Mouse (Mus musculus) kidney, adult 11 months (tissue): Measurements from ENCODE around the gene Snapc4.
"Not testable (repeated sequence)": the region's sequence is repeated elsewhere in the genome, so short reads cannot be mapped to it uniquely, and the experiment has no call there.

Experiments
- DNase-seq: peaks from one replicate; pipeline ENCODE4 v3.0.0; 2022

Snapc4 gene

GRCm38 (mm10) chr2:26380131-26380771 lies at the start of gene Snapc4:
Gene Snapc4, minus strand, starts transcription at chr2:26380653.
- peak; percentile 85 for DNase-seq

DNA sequence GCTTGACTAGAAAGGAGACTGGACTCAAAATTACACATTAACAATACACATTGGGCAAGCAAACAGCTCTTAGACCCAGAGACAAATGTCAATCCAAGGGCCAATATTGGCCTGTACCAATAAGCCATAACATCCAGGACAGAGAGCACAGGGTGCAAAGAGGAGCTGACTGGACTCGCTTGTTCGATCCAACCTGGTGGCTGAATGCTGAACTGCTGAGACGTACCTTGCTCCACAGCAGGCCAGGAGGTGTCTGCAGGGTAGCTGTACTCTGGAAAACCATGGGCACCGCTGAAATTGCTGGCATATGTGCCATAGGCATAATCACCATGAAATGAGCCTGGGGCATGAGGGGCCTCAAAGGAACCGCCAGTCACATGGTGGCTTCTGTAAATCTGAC lies 49.4 kb upstream of the Snapc4 start:
- DNase-seq = no peak

- no peak for DNase-seq
Measured at GRCm38 (mm10) chr2:26424541-26424940, 44.1 kb upstream of the Snapc4 start.

- DNase-seq = peak; percentile 83
Measured at GRCm38 (mm10) chr2:26423086-26423485, 42.6 kb upstream of the Snapc4 start.

DNA sequence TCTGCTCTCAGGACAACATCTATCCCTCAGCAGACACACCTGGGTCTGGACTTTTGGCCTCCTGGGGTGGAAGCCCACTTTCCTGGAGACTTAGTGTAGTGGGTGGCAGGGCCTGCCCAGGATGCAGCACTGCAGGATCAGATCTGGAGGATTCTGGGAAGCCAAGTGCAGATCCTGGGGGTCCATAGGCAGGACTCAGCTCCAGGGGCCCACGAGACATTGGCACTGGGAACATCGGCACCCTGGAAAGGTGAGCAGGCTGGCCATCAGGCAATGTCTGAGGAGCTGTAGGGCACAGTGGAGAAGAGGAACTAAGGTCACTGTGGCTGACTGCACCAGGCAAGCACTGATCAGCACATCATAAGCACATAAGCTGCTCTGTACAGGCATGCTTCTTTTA lies 41.5 kb upstream of the Snapc4 start:
- DNase-seq = no peak

- no peak for DNase-seq
Measured at GRCm38 (mm10) chr2:26418120-26418519, 37.7 kb upstream of the Snapc4 start.

DNA sequence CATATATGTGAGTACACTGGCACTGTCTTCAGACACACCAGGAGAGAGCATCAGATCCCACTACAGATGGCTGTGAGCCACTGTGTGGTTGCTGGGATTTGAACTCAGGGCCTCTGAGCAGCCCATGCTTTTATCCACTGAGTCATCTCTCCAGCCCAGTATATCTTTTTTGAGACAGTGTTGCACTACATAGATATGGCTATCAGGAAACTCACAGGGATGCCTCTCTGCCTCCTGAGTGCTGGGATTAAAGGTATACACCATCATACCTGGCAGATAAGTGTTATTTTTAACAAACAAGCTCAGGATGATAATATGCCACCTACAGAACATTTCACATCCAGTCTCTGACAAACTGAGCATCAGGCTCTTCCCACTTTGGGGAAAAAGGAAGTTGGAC lies 36.6 kb upstream of the Snapc4 start:
- no peak for DNase-seq

DNA sequence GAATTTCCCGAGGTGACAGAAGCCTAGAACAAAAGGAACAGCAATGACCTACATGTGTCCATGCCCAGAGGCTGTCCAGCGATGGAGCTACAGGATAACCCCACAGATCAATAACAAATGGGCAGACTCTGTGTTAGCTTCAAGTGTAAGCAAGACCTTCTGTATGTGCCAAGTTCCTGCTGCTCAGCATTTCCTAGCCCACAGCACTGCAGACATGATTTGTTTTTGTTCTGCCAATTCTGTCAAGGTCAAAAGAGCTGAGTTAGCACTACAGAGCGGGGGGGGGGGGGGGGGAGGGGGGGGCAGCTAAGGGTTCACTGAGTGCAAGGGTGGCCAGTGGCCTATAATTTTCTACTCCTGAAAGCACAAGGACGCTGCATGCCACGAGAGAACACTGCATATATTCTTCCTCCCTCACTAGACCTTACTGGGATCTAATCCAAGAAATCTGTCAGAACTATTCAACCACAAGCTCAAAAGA lies 30.5 kb upstream of the Snapc4 start:
- DNase-seq = peak; percentile 70

DNA sequence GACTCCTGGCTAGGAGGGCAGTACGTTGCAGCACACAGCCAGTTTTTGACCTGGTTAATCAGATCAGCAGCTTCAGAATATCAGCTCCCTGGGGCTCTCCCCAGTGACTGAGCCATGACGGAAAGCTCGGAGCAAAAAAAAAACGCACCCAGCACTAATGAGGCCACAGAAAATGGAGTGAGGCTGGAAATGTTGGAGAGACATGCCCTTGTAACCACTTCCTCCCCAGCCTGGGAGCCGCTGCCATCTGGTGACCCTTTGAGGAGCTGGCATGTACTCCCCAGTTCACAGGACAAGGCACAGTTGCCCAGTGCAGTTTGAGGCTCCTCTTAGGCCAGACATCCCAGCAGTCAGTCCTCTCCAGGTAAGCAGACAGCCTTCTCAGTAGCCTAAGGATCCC lies 29.6 kb upstream of the Snapc4 start:
- no peak for DNase-seq

- no peak for DNase-seq
Measured at GRCm38 (mm10) chr2:26409362-26409761, 28.9 kb upstream of the Snapc4 start.

DNA sequence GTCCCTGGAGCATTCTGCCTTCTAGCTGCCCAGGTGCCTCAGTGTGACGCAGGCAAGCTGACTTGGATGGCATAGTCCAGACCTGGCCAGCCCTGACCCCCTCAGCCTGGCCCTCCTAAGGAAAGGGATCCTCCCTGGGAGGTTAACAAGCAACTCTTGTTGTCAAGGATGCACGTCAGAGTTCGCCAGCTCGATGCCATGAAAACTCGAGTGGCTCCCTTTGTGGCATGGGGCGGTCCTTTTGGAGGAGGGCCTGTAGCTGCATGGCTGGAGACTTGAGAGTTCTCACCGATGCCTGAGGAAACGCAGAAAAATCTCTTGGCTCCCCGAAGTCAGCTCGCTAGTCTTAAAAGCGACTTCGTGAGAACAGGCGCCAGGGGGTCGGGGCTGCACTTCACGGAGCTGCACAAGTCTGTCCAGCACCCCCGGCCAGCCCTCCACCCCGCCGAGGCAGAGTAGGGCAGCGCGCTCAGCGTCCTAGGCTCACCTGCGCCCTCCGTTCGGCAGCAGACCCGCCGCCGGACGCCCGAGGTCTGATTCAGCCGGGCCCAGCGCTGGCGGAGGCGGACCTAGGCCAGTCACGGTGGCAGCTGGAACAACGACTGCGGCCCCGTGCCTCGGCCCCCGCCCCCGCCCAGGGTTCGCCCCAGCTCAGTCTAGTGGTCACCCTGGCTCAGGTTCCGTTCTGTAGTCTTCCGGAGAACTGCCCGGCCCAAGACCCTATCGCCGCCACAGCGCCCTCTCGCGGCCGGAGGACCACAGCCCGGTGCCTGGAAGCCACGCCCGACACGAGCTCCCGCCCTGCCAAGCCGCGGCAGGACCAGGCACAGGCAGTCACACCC lies 28.3 kb upstream of the Snapc4 start, which contains the start of gene Inpp5e:
Gene Inpp5e, minus strand, starts transcription at position 689 of the 842 bp plus-strand sequence.
- DNase-seq = peak; percentile 95

DNA sequence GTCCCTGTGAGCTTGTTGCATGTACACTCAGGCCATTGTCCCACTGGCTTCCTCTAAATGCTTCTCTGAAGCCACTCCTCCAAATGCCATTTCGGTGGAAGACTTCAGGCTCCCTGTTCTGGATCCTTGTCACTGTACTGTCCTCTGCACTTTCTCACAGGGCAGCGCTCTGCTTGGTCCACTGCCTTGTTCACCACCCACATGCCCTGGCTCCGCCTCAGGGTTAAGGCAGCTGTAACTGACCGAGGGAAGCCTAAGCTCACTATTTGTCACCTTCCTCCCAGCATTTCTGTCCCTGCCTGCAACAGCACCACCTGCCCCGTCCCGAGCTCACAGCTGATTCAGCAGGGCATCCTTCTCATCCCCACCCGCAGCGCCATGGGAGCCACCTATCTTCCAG lies 22.9 kb upstream of the Snapc4 start:
- peak; percentile 74 for DNase-seq

DNA sequence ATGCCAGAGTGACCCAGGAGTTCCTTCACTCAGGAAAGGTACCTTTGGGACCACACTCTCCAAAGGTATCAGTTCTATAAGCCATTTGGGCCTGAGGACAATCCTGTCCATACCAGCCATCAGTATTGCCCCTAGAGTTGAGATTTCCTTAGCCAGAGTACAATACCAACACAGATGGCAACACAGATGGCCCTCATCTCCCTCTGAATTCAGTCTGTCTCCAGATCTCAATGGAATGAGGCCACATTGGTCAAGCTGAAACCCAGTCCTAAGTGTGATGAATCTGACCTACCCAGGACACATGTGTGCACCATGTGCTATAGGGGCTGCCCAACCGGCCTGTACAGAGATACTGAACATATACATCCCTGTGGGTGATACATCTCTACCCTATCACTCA lies 21.8 kb upstream of the Snapc4 start:
- no peak for DNase-seq

DNA sequence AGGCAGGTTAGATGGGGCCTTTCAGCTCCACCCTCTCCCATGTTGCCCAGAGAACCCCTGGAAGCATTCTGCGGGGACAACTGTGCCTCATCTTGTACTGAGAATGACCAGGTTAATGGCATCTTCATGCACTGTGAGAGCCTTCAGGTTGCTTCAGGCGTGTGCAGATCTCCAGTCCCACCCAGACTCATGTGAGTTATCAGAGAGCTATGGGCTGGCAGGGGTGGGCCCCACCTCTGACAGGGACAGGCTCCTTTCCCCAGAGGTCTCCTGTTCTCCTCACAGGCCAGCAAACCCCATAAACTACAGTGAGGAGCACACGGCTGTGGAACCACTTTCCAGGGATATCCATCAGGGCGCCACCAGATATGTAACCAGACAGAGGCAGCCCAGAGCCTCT lies 20.6 kb upstream of the Snapc4 start:
- no peak for DNase-seq

DNA sequence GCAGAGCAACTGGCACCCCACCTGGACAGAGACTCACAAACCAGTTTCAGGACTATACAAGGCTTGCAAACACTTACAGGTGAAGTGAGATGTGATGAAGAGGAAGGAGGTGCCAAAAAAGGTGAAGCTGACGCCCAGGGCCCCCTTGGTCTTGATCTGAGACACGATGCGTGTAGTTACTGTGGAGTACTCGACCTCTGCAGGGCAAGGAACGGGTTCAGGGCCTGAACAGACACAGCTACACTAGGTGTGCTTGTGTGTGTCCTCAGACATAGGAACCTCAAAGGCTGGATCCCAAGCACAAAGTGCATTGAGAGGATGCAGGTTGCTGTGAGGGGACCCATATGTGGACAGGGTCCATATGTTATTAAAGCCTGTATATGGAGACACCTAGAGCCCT lies 19.8 kb upstream of the Snapc4 start:
- no peak for DNase-seq

GRCm38 (mm10) chr2:26399647-26400046 lies 19.2 kb upstream of the Snapc4 start:
- peak; percentile 85 for DNase-seq

GRCm38 (mm10) chr2:26398978-26399377 lies 18.5 kb upstream of the Snapc4 start:
- peak; percentile 52 for DNase-seq

DNA sequence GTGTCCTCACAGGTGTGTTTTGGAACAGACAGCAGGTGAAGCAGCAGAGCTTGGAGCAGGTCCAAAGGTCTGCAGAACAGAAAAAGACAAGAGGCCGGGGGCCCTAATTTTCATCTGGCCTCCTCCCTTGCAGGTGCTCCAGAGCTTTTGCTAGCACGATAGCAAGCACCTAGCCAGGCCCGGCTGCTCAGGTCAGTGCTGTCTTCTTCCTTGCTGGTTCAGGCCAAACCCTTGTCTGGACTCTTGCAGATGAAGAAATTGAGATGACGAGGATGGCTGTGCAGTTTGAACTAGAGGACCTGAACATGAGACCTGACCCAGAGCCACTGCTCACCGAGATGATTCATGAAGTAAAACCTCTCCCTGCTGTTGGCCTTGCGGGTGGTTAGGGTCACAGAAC lies 11.2 kb upstream of the Snapc4 start:
- DNase-seq = no peak

GRCm38 (mm10) chr2:26390954-26391353 lies 10.5 kb upstream of the Snapc4 start:
- no peak for DNase-seq

GRCm38 (mm10) chr2:26389154-26389690 lies 8.8 kb upstream of the Snapc4 start, which contains the start of the genes Entr1 and Pmpca:
Gene Entr1, minus strand, starts transcription at chr2:26389316.
Gene Pmpca, plus strand, starts transcription at chr2:26389339.
- peak; percentile 70 for DNase-seq

DNA sequence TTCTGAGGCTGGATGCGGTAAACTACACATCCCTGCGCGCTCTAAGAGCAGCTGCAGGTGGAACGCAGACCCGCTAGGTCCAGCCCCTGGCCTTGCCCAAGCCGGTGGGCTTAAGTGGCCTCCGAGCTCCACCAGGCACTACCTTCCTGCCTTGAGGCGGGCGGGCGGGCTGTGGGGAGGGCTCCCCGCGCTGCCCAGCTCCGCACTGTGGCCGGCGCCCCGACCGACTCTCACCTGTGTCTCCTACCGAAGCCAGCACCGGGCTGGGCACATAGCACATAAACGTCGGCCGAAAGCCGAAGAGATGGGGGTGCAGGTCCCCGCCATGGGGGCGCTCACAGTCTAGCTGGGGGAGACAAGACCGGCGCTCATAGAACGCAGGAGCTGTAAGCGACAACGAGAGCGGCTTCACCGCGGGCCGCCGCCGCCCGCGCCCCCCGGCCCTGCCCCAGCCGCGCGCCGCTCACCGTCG lies 8.3 kb upstream of the Snapc4 start:
- DNase-seq = no peak

DNA sequence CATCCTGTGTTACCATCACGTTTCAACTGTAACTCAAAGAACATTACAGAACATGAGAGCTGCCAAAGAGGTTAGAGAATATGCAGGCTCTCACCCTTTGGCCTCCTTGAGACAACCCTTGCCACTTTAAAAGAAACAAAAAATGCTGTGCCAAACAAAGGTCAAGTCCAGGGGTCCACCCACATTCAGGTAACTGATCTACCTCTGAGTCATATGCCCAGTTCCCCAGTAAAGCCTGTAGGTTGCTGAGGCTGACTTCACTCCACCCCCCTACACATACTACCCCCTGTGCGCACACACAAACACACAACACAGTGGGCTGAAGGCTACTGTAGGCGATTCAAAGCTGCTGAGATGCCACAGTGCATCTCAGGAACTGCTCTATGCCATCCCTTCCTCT lies 7.3 kb upstream of the Snapc4 start:
- peak; percentile 69 for DNase-seq

DNA sequence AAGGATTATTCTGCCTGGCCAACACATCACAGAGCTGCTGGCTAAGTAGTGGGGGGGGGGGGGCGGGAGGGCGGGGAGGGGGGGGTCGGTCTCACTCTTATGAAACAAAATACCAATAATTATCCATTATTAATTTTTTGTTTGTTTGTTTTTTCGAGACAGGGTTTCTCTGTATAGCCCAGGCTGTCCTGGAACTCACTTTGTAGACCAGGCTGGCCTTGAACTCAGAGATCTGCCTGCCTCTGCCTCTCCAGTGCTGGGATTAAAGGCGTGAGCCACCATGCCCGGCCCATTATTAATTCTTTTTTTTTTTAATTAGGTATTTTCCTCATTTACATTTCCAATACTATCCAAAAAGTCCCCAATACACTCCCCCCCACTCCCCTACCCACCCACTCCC lies 418 bp upstream of the Snapc4 start:
- DNase-seq = not testable (repeated sequence)

- DNase-seq = no peak
Measured at GRCm38 (mm10) chr2:26372396-26372795, 8.1 kb downstream of the Snapc4 start.
